Mouse (Mus musculus) intestine, postnatal 0 days (tissue): ENCODE data around the gene Glce. TPM values are rescaled to one million over a fixed set of nuclear protein-coding genes. Genes with fewer than 3 reads are reported as not detected.

Experiments used
- ATAC-seq: fragments of 200-750 bp; cut with Nextera tagmentation; 2 replicates; pipeline ENCODE4 v1.8.0; 2017; ENCODE audit warnings: mild to moderate bottlenecking, moderate TSS enrichment, moderate library complexity
- H3K27ac ChIP-seq: fragments of 300-500 bp; sonication (generic); 2 replicates; pipeline ENCODE4 v1.5.1; 2014; ENCODE audit warnings: mild to moderate bottlenecking, low read depth, low read length, moderate library complexity
- H3K27me3 ChIP-seq: fragments of 300-500 bp; sonication (generic); replicated peaks from 2 replicates; pipeline ENCODE4 v1.6.1; 2014; ENCODE audit warnings: low read length, mixed read lengths; ENCODE audit not compliant: control insufficient read depth, insufficient read depth
- H3K36me3 ChIP-seq: fragments of 300-500 bp; sonication (generic); 2 replicates; pipeline ENCODE4 v1.6.1; 2014; ENCODE audit warnings: mild to moderate bottlenecking, moderate library complexity; ENCODE audit not compliant: control insufficient read depth, insufficient read depth
- H3K4me1 ChIP-seq: fragments of 300-500 bp; sonication (generic); replicated peaks from 2 replicates; pipeline ENCODE4 v1.6.1; 2014; ENCODE audit warnings: antibody characterized with exemption, low read length, mixed read lengths; ENCODE audit not compliant: control insufficient read depth, insufficient read depth
- H3K4me2 ChIP-seq: fragments of 300-500 bp; sonication (generic); replicated peaks from 2 replicates; pipeline ENCODE4 v1.6.1; 2014; ENCODE audit warnings: low read depth, mild to moderate bottlenecking, moderate library complexity
- H3K4me3 ChIP-seq: fragments of 300-500 bp; sonication (generic); 2 replicates; pipeline ENCODE4 v1.5.1; 2014; ENCODE audit warnings: low read depth, low read length
- H3K9ac ChIP-seq: fragments of 300-500 bp; sonication (generic); 2 replicates; pipeline ENCODE4 v1.6.1; 2014; ENCODE audit warnings: mild to moderate bottlenecking, low read depth, low read length
- H3K9me3 ChIP-seq: fragments of 300-500 bp; sonication (generic); 2 replicates; pipeline ENCODE4 v1.6.1; 2016; ENCODE audit warnings: mixed run types; ENCODE audit not compliant: control insufficient read depth
- CTCF ChIP-seq: sonication (generic); IDR thresholded peaks from 2 replicates; pipeline ENCODE4 v1.5.1; 2016; ENCODE audit warnings: low read depth, mild to moderate bottlenecking, control low read depth, antibody characterized with exemption, moderate library complexity
- WGBS: fragments of 180-500 bp; shearing (Covaris S2); extraction: QIAGEN DNeasy Blood & Tissue Kit; methylation state at CpG from one replicate; pipeline ENCODE4 v1.1.7; 2014; 5-methylcytosine and 5-hydroxymethylcytosine counted together
- polyA plus RNA-seq: library from polyadenylated mRNA; unstranded; fragments of >200 nt; fragmentation: Nextera tagmentation; extraction: Ambion mirVana; gene quantifications from 2 replicates; pipeline ENCODE4 v1.2.1, GENCODE M21; 2015

The Glce gene
- polyA plus RNA-seq, 1 experiment from 2014 or later = 8.1 TPM

GRCm38 (mm10) chr9:62130746-62131145 lies 8.3 kb upstream of the Glce start:
- Histone ChIP-seq H3K4me1 (no peaks in the 10 kb centered on the region), H3K4me3 (no peak overlapping the region), H3K4me2 (no peak overlapping the region), H3K9ac (no peak overlapping the region), H3K36me3 (no peaks in the 10 kb centered on the region), H3K9me3 (no peaks in the 10 kb centered on the region), H3K27me3 (no peaks in the 10 kb centered on the region), H3K27ac (no peak overlapping the region)
- WGBS = 88% methylated on average over 5 of the region's 5 CpGs
- TF ChIP-seq CTCF = no peak
- ATAC-seq = no peak

DNA sequence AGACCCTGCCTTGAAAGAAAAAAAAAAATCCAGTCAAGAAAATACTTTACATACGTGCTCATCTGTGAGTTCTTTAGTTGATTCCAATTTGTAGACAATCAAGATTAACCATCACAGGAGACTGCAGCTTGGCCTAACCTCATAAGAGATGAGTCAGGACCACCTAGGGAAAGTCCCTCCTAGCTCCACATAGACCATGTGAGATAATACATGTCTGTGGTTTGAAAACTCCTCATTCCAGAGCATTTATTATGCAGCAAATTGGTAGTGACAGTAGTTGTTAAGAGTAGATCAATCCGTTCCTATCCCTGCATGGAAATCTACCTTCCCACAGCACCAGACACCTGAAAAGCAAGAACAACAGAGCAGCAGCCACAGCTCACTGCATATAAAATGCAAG lies 5.6 kb upstream of the Glce start:
- no peak overlapping the region for H3K4me3 ChIP-seq
- TF ChIP-seq CTCF = no peak
- H3K4me2 ChIP-seq = no peak overlapping the region
- ATAC-seq = no peak
- no peak overlapping the region for H3K27ac ChIP-seq
- H3K9ac ChIP-seq = no peak overlapping the region
- WGBS = 90% methylated on average over 2 of the region's 2 CpGs
- no peaks in the 10 kb centered on the region for H3K27me3 ChIP-seq
- H3K9me3 ChIP-seq = no peaks in the 10 kb centered on the region
- no peaks in the 10 kb centered on the region; the same call in 1 of the 2 replicates for H3K4me1 ChIP-seq
- H3K36me3 ChIP-seq = no peaks in the 10 kb centered on the region

DNA sequence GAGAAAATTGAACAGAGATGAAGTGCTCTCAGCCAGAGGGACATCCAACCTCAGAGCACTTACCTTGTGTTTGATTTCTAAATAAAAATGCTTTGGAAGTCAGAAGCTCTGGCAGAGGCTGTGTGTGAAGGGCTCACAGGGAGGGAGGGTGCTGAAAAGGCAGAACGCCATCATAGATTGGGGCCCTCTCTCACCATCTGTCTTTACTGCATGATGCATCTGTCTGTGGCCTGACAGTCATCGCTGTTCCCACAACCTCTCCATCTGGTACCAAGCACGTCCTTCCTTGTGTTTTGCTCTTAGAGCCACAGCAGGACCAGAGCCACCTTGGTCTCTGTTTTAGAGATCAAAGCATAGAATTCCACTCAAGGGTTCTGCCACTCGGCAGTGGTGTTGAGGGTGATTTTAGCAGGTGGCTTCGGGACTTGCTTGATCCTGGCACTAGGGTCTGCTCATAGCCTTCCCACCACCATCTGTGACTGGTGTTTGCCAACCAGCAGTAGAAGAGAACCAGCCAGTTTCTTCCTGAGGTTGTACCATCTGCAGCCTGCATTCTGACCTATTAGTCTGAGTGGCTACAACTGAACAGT lies 3.6 kb upstream of the Glce start:
- Histone ChIP-seq H3K27me3 (no peaks in the 10 kb centered on the region), H3K4me3 (no peak overlapping the region), H3K4me2 (no peak overlapping the region), H3K36me3 (no peaks in the 10 kb centered on the region), H3K27ac (no peak overlapping the region), H3K9ac (no peak overlapping the region), H3K4me1 (no peaks in the 10 kb centered on the region; the same call in 1 of the 2 replicates), H3K9me3 (no peaks in the 10 kb centered on the region)
- WGBS = 82% methylated on average over 5 of the region's 5 CpGs
- ATAC-seq = no peak
- no peak for TF ChIP-seq CTCF

GRCm38 (mm10) chr9:62124266-62124665 lies 1.8 kb upstream of the Glce start:
- Histone ChIP-seq H3K27me3 (no peaks in the 10 kb centered on the region), H3K36me3 (no peaks in the 10 kb centered on the region), H3K4me3 (no peak overlapping the region), H3K4me2 (no peak overlapping the region), H3K4me1 (no peaks in the 10 kb centered on the region; the same call in 1 of the 2 replicates), H3K27ac (no peak overlapping the region), H3K9me3 (no peaks in the 10 kb centered on the region), H3K9ac (no peak overlapping the region)
- 72% methylated on average over 1 of the region's 1 CpGs for WGBS
- no peak for TF ChIP-seq CTCF
- no peak for ATAC-seq

DNA sequence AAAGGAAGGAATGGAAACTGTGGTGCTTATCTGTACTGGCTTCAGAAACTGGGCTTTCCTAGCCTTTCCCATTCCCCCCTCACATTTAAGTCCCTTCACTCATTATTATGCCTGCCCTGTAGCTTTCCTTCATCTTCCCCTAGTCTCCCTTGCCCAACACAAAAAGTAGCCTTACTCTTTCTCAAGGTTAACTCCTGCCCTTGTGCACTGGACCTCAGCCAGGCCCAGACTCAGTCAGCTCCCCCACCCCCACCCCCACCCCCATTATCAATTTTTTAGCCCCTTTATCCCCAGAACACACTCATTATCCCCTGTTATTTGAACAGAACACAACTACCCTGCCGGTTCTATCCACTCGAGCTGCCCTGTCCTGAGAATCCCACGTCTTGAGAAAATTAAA lies 1.0 kb upstream of the Glce start:
- H3K36me3 ChIP-seq = no peaks in the 10 kb centered on the region
- ATAC-seq = no peak
- H3K9me3 ChIP-seq = no peaks in the 10 kb centered on the region
- H3K4me3 ChIP-seq = peak overlapping the region; percentile 82
- TF ChIP-seq CTCF = no peak
- 66% methylated on average over 3 of the region's 3 CpGs for WGBS
- no peaks in the 10 kb centered on the region for H3K27me3 ChIP-seq
- H3K9ac ChIP-seq = peak overlapping the region; percentile 90
- H3K4me1 ChIP-seq = no peaks in the 10 kb centered on the region; the same call in 1 of the 2 replicates
- 0 out of 2 replicates have a peak overlapping the region, but pooled peaks have one; percentile 71 for H3K27ac ChIP-seq
- peak overlapping the region; percentile 72 for H3K4me2 ChIP-seq

DNA sequence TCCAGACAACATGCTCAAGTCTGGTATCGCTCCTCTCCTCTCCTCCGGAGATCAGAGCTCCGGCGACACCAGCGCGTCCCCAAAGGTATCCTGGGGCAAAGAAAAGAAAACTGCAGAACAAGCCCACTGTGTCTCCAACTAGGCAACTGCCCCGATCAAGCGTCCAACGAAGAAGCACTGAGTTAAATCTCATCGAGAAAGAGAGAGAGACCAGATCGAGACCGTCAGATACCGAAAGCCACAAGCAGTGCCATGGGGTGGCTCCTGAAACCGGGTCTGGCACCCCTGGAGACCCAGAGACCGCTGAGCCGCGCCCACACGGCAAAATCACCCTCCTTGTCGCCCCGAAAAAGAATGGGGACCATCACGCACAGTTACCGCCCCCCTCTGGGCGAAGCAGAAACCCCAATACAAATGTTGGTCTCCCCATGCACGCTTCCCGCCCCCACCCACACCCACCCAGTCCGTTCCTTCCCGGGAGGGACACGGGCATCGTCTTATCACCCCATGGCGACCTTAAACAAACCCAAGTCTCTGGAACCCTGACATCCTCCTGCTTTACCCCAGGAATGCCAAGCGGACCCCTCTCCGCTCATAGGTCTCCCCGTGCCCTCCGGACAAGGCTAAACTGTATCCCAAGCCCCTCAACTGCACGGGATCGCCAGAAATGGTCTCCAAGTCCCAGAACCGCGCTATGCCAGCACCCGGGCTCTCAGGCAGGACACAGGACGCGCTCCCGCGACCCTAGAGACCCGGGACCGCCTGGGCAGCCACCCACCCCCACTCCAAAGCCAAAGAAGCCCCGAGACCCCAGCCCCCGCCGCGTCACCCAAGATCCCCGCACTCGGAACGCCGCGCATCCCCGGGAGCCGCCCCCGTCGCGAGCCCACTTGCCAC lies 656 bp downstream of the Glce start:
- peak; percentile 19; the same call in 1 of the 2 replicates for ATAC-seq
- peak; percentile 40 for TF ChIP-seq CTCF
- no peaks in the 10 kb centered on the region for H3K36me3 ChIP-seq
- no peaks in the 10 kb centered on the region for H3K27me3 ChIP-seq
- H3K4me2 ChIP-seq = peak overlapping the region; percentile 98
- peak overlapping the region; percentile 90 for H3K9ac ChIP-seq
- peak overlapping the region; percentile 82 for H3K4me3 ChIP-seq
- no peaks in the 10 kb centered on the region; the same call in 1 of the 2 replicates for H3K4me1 ChIP-seq
- 1% methylated on average over 59 of the region's 59 CpGs for WGBS
- H3K9me3 ChIP-seq = no peaks in the 10 kb centered on the region
- H3K27ac ChIP-seq = peak overlapping the region; percentile 83
